Mouse (Mus musculus) heart, embryonic 16.5 days (tissue): ENCODE results near the gene Cd79a. TPM values are rescaled to one million over a fixed set of nuclear protein-coding genes. Genes with fewer than 3 reads are reported as not detected.
"Not testable (repeated sequence)": the region's sequence is repeated elsewhere in the genome, so short reads cannot be mapped to it uniquely, and the experiment has no call there.

Source experiments
- ATAC-seq: fragments of 200-750 bp; cut with Nextera tagmentation; replicated peaks from 2 replicates; pipeline ENCODE4 v1.8.0; 2017; ENCODE audit warnings: moderate number of reproducible peaks; ENCODE audit not compliant: insufficient read depth, low FRiP score; ENCODE audit errors: extremely low read depth
- H3K27ac ChIP-seq: fragments of 300-500 bp; sonication (generic); 2 replicates; pipeline ENCODE4 v1.5.1; 2014; ENCODE audit warnings: mild to moderate bottlenecking, low read length, control low read depth, moderate library complexity
- H3K27me3 ChIP-seq: fragments of 300-500 bp; sonication (generic); 2 replicates; pipeline ENCODE4 v1.6.1; 2014; ENCODE audit warnings: low read length, mixed read lengths; ENCODE audit not compliant: control insufficient read depth, insufficient read depth
- H3K36me3 ChIP-seq: fragments of 300-500 bp; sonication (generic); 2 replicates; pipeline ENCODE4 v1.6.1; 2014; ENCODE audit not compliant: control insufficient read depth, insufficient read depth
- H3K4me1 ChIP-seq: fragments of 300-500 bp; sonication (generic); 2 replicates; pipeline ENCODE4 v1.6.1; 2014; ENCODE audit warnings: low read length, mixed read lengths; ENCODE audit not compliant: control insufficient read depth, insufficient read depth
- H3K4me2 ChIP-seq: fragments of 300-500 bp; sonication (generic); 2 replicates; pipeline ENCODE4 v1.6.1; 2014; ENCODE audit warnings: low read depth, mild to moderate bottlenecking, control low read depth, low read length
- H3K4me3 ChIP-seq: fragments of 300-500 bp; sonication (generic); 2 replicates; pipeline ENCODE4 v1.5.1; 2014; ENCODE audit warnings: mild to moderate bottlenecking, control low read depth, low read length
- H3K9ac ChIP-seq: fragments of 300-500 bp; sonication (generic); 2 replicates; pipeline ENCODE4 v1.6.1; 2014; ENCODE audit warnings: low read length, control low read depth
- H3K9me3 ChIP-seq: fragments of 300-500 bp; sonication (generic); replicated peaks from 2 replicates; pipeline ENCODE4 v1.6.1; 2016; ENCODE audit warnings: low read length; ENCODE audit not compliant: control insufficient read depth
- WGBS: fragments of 180-500 bp; shearing (Covaris S2); extraction: QIAGEN DNeasy Blood & Tissue Kit; methylation state at CpG from one replicate; pipeline ENCODE4 v1.1.7; 2014; 5-methylcytosine and 5-hydroxymethylcytosine counted together
- polyA plus RNA-seq: library from polyadenylated mRNA; unstranded; fragments of >200 nt; fragmentation: Nextera tagmentation; extraction: Ambion mirVana; gene quantifications from 2 replicates; pipeline ENCODE4 v1.2.1, GENCODE M21; 2015

Cd79a gene
- polyA plus RNA-seq, 1 experiment from 2014 or later: 0.38 TPM

GRCm38 (mm10) chr7:24891241-24892124 is 5.7 kb upstream of the Cd79a start:
- Histone ChIP-seq H3K9ac (no peak overlapping the region), H3K27ac (no peak overlapping the region), H3K36me3 (peaks cover 35% of the 10 kb centered on the region), H3K27me3 (no peaks in the 10 kb centered on the region), H3K4me1 (peaks cover 9% of the 10 kb centered on the region), H3K9me3 (no peaks in the 10 kb centered on the region), H3K4me3 (no peak overlapping the region), H3K4me2 (no peak overlapping the region)
- WGBS: 71% methylated on average over 3 of the region's 3 CpGs
- no peak for ATAC-seq

GRCm38 (mm10) chr7:24892125-24892583 is 5.0 kb upstream of the Cd79a start:
- Histone ChIP-seq H3K36me3 (peaks cover 29% of the 10 kb centered on the region), H3K4me1 (0 out of 2 replicates have a peak, but pooled peaks cover 3% of the 10 kb centered on the region), H3K4me3 (no peak overlapping the region), H3K27me3 (no peaks in the 10 kb centered on the region), H3K4me2 (no peak overlapping the region), H3K9me3 (no peaks in the 10 kb centered on the region), H3K9ac (no peak overlapping the region), H3K27ac (no peak overlapping the region)
- 87% methylated on average over 2 of the region's 2 CpGs for WGBS
- no peak for ATAC-seq

GRCm38 (mm10) chr7:24895749-24896148 is 1.4 kb upstream of the Cd79a start:
- not testable (repeated sequence) for H3K4me1 ChIP-seq, H3K4me2 ChIP-seq, H3K4me3 ChIP-seq, H3K27ac ChIP-seq, H3K9me3 ChIP-seq, ATAC-seq, H3K9ac ChIP-seq, H3K27me3 ChIP-seq, H3K36me3 ChIP-seq
- 94% methylated on average over 2 of the region's 2 CpGs for WGBS

- no peaks in the 10 kb centered on the region for H3K9me3 ChIP-seq
- H3K4me2 ChIP-seq: no peak overlapping the region
- WGBS: 87% methylated on average over 8 of the region's 8 CpGs
- H3K9ac ChIP-seq: no peak overlapping the region
- H3K4me3 ChIP-seq: no peak overlapping the region
- H3K36me3 ChIP-seq: no peaks in the 10 kb centered on the region
- no peak overlapping the region for H3K27ac ChIP-seq
- no peaks in the 10 kb centered on the region for H3K4me1 ChIP-seq
- ATAC-seq: no peak
- H3K27me3 ChIP-seq: no peaks in the 10 kb centered on the region
Measured at GRCm38 (mm10) chr7:24896269-24896668, 912 bp upstream of the Cd79a start.

- Histone ChIP-seq H3K4me3 (no peak overlapping the region), H3K27ac (no peak overlapping the region), H3K27me3 (no peaks in the 10 kb centered on the region), H3K4me1 (peaks cover 8% of the 10 kb centered on the region), H3K9ac (no peak overlapping the region), H3K9me3 (no peaks in the 10 kb centered on the region), H3K4me2 (no peak overlapping the region), H3K36me3 (no peaks in the 10 kb centered on the region)
- ATAC-seq: no peak
- WGBS: 70% methylated on average over 5 of the region's 5 CpGs
Measured at GRCm38 (mm10) chr7:24897959-24898358, 778 bp downstream of the Cd79a start.

GRCm38 (mm10) chr7:24901114-24901513 is 3.9 kb downstream of the Cd79a start:
- H3K9me3 ChIP-seq: no peaks in the 10 kb centered on the region
- no peak overlapping the region for H3K4me3 ChIP-seq
- H3K27me3 ChIP-seq: no peaks in the 10 kb centered on the region
- ATAC-seq: no peak
- no peak overlapping the region for H3K4me2 ChIP-seq
- H3K36me3 ChIP-seq: no peaks in the 10 kb centered on the region
- 67% methylated on average over 6 of the region's 6 CpGs for WGBS
- H3K27ac ChIP-seq: no peak overlapping the region
- H3K9ac ChIP-seq: no peak overlapping the region
- peaks cover 22% of the 10 kb centered on the region for H3K4me1 ChIP-seq

- Histone ChIP-seq H3K4me3 (no peak overlapping the region), H3K27me3 (no peaks in the 10 kb centered on the region), H3K9ac (no peak overlapping the region), H3K4me2 (peak overlapping the region; percentile 96), H3K27ac (peak overlapping the region; percentile 94), H3K9me3 (no peaks in the 10 kb centered on the region), H3K4me1 (peaks cover 29% of the 10 kb centered on the region), H3K36me3 (no peaks in the 10 kb centered on the region)
- 36% methylated on average over 1 of the region's 1 CpGs for WGBS
- ATAC-seq: no peak
Measured at GRCm38 (mm10) chr7:24901842-24902241, 4.7 kb downstream of the Cd79a start.

- peak overlapping the region; percentile 96 for H3K4me2 ChIP-seq
- H3K9me3 ChIP-seq: no peaks in the 10 kb centered on the region
- 53% methylated on average over 2 of the region's 2 CpGs for WGBS
- no peaks in the 10 kb centered on the region for H3K36me3 ChIP-seq
- peaks cover 32% of the 10 kb centered on the region for H3K4me1 ChIP-seq
- no peak for ATAC-seq
- H3K27me3 ChIP-seq: no peaks in the 10 kb centered on the region
- H3K27ac ChIP-seq: peak overlapping the region; percentile 94
- H3K4me3 ChIP-seq: peak overlapping the region; percentile 88
- peak overlapping the region; percentile 92 for H3K9ac ChIP-seq
Measured at GRCm38 (mm10) chr7:24902264-24902629, 5.1 kb downstream of the Cd79a start.

- 6% methylated on average over 56 of the region's 68 CpGs for WGBS
- no peak; the same call in 1 of the 2 replicates for ATAC-seq
- Histone ChIP-seq H3K27me3 (no peaks in the 10 kb centered on the region), H3K9me3 (no peaks in the 10 kb centered on the region), H3K4me2 (peak within 1 kb of the TSS; percentile 96), H3K4me1 (peaks cover 32% of the 10 kb centered on the region), H3K4me3 (peak within 1 kb of the TSS; percentile 88), H3K36me3 (no peaks in the 10 kb centered on the region), H3K9ac (peak within 1 kb of the TSS; percentile 92), H3K27ac (peak within 1 kb of the TSS; percentile 94)
Measured at GRCm38 (mm10) chr7:24902630-24903443, 5.7 kb downstream of the Cd79a start, which contains the start of gene Arhgef1. TSS of gene Arhgef1 (plus strand) at chr7:24902912.
